Mouse (Mus musculus): ENCODE measurements around the gene Tspan4.

Tspan4 gene

DNA sequence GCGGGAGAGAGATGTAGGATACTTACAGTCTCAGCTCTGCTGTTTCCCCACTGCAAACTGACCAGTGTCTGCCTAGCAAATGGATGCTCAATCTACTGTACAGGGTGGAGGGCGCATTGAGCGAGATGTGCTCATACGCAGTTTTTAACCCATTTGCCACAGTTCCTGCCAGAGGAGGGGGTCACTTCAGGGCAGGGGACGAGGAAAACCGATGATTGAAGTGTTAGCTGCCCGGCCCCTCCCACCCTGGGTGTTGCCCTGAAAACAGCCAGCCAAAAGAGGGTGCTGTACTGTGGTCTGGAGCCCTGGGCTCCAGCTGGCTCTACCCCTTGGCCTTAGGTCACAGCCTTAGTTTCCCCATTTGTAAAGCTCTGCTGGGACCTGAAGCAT lies 1.9 kb downstream of the Tspan4 start:
- no peak for DNase-seq (ENCODE audit: low read depth, low spot score)

DNA sequence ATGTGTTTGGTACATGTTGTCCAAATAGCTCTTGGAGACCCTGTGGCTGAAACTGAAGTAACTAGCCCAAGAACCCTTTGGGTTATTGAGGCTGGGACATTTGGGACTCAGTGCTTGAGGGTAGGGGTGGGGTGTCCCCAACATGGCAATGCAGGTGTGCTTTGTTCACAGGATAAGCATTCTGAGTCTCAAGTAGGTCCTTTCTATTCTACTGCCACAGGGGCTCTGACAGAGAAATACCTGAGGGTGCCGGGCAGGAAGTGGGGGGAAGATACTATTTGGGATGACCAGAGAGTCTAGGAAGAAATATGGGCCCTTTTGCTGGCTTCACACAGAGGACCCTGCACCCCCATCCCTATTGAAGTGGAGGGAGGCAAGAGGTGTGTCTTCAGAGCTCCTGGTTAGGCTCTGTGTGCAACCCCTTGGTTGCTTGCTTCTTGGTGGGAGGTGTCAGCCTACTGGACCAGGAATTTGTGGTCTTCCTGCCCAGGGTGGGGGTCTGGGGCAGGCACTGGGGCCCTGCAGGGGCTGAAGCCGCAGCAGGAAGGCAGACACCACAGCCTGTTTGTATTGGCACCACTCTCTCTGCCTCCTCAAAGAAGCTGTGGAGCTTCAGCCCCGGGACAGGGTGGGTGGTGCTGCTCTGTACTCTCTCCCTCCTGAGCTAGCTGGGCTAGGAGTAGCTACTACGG lies 2.7 kb downstream of the Tspan4 start:
- DNase-seq (ENCODE audit: low read depth, low spot score) = no peak

DNA sequence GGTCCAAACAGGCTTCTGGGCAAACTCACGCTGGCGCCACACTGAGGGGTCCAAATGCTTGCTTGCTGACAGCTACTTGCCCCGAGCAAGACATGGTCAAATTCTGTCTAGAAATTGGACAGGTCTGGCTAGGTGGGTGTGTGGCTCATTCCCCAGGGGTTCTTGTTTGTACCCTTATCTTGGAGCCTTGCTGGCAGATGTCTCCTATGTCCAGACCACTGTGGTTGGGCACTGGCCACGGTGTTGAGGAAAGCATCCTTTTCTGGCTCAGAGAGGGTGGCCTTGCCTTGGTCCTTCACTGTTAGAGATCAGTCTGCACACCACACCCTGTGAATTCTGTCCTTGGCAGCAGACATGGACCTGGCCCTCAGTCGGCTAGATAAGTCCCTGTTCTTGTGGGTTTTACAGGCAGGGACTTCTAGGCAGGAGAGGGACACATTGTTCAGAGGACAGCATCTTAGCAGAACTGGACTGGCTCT lies 3.3 kb downstream of the Tspan4 start:
- DNase-seq (ENCODE audit: low read depth, low spot score) = no peak

DNA sequence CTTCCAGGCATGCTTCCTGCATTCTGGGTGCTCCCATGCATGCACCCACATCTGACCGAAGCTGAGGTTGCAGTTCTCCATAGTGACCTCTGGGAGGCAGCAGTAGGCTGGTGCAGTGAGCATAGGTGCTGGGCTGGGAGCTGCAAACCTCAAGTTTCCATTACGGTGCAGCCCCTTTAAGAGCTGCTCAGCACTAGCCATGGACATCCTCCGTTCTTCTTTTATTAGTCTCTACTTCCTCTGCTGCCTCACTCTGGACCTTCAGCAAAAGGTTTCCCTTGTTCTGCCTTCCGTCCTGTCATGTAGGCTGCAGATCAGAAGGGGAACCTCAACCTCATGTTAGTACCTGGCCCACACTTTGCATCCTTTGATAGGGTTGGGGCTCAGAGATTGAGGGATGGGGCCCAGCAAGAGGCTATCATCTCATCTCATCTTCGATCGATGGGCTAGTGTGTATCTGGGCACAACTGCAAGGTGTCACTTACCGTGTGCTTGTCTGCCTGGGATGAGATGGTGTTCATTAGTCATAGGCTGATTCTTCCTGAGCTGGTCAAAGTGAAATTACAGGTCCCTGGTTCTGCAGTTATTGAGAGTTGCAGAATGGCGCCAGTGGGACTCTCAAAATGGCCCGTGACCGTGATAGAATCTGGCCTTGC lies 5.9 kb downstream of the Tspan4 start:
- DNase-seq (ENCODE audit: low read depth, low spot score) = peak; percentile 88

DNA sequence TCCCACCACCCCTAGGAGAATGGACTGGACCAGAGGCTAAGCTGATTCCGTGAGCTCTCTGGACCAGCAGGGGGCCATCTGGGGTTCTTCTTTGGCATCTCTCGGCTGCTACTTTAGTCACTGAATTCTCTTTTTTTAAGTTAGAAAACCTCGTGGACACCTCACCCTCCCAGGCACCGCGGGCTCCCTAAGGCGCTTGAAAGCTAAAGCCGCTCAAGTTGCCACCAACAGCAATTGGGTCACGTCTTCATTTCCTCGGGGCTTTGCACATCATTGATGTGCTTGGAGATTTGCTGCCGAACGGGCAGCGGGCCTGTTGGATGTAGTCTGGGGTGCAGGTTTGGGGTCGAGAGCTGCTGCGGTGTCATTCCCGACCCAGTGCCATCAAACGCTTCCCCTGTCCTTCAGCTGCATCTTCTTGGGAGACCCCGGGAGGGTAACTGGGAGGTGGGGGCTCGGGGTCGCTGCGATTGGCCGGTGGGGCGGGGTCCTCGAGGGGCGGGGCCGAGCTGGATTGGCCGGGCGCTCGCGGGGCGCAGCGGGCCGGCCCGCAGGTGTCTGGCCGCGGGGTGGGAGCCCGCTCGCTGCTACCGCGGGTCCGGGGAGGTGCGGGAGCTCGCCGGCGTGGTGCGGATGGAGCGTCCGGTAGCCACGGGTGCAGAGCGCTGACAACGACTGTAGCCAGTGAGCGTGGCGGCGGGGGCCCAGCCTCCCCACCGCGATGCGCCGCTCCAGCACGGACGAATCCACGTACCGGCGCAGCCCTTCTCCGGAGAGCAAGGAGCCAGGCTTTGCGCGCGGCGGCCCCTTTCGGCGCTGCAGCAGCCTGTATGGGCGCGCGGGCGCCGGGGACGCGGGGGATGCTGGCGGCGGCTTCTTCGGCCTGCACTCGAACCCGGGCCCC lies 6.7 kb downstream of the Tspan4 start:
- DNase-seq (ENCODE audit: low read depth, low spot score) = peak; percentile 70

DNA sequence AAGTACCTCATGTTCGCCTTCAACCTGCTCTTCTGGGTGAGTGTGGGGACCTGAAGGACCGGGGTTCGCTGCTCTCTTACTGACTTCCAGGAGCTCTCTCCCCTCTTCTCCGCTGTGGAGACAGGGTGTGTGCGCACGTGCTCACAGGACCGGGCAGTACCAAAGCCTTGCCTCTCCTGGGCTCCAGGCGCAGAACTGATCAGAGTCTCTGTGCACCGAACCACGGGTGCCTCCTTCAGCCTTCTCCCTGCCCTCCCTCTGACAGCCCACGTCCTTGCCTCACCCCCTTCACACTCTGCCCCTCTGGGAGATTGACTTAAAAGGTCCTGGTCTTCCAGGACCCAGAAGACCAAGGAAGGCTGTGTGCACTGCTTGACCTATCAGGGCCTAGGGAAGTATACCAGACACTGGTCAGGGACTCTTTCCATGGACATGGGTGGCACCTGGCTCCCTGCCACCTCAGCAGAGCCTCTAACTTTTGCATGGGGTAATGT lies 7.5 kb downstream of the Tspan4 start:
- DNase-seq (ENCODE audit: low read depth, low spot score) = no peak

DNA sequence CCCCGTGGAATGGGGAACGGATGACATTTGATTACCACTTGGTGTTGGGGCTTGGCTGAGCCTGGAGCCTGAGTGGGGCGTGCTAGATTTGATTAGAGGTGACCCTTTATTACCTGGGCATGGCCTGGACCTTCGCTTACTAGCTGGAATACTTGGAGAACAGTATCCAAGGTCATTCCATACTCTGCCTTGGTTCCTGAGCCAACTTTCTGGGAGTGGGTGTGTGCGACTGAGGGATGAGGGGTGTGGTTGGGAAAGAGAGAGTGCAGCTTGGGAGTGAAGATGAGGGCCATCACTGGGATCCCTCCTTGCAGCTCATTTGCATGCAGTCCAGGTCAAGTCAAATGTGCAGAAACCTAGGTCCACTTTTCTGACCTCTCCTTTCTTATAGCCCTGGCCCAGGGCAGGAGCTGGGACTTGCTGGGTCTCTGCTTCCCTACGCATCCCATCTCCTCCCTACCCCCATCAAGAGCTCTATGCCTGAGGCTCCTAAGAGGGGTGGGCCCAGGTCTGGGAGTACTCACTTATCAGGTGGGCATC lies 8.1 kb downstream of the Tspan4 start:
- no peak for DNase-seq (ENCODE audit: low read depth, low spot score)

DNA sequence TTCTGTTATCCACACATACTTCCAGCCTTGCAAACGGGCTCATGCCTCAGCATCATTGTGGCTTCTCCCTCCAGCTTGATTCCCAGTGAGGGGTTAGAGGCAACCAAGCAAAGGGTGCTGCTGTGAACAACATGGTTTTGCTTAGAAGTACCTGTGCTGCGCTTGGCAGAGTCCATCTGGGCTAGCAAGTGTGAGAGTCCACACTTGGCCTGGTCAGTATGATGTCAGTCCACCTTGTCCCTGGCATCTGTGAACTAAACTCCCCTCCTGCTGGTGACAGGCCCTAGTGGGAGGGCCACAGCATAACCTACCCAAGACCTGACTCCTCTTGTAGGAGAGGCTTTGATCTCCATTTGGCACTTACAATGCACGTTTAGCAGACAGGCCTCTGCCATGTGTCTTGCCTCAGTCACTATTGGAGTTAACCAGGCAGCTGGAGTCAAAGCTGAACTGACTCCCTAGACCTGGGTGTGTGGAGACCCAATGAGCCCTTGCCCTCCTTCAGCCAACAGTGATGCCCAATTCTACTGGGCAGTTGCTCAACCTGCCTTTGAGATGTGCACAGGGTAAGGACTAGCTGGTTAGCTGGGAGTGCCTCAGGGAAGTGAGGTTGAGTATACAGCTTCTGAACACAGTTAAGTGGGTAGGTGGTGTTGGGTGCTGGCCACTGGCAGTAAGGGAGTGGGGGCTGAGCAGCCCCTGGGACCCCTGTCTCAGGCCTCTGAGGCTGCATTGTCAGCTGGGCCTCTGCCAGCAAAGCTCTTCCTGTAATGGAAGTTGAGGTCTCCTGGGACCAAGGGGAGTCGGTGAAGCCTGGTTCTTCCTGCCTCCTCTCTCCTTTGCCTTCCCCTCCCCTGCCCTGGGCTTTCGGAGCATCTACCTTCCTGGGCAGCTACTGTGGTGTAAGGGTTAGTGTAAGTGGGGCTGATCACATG lies 9.4 kb downstream of the Tspan4 start:
- no peak for DNase-seq (ENCODE audit: low read depth, low spot score)

DNA sequence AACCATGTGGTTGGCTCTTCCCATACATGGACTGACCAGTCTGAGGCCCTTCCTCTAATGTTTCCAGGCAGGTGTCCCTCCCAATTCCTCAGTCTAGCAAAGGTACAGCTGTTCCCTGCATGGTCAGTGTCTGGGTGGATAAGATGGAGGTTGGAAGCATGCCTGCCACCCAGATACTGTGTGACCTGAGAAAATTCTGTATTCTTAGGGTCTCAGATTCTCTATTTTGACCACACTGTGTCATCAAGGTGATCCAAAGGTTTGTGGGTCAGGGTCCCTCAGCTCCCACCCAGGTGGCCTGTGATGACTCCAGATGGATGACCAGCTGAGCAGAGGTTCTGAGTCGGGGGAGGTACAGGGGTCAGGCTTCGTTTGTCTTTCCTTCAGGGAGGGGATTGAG lies 10.1 kb downstream of the Tspan4 start:
- DNase-seq (ENCODE audit: low read depth, low spot score) = no peak

DNA sequence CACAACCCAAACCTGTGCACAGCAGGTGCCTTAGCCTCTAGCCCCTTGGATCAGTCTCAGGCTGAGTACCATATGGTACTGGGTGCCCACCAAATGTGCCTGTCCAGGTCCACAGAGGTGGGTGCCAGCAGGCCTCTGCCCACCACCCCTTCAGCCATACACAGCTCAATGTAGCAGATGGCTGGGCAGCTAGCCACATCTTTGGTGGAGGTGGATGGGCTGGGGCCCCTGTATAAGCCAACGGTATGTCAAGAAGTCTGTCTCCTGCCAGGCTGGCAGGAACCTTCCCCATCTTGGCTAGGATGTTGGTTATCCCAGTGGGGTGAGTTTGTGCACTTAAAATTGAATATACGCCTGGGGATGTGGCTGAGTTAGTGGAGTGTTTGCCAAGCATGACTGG lies 10.6 kb downstream of the Tspan4 start:
- DNase-seq (ENCODE audit: low read depth, low spot score) = no peak

DNA sequence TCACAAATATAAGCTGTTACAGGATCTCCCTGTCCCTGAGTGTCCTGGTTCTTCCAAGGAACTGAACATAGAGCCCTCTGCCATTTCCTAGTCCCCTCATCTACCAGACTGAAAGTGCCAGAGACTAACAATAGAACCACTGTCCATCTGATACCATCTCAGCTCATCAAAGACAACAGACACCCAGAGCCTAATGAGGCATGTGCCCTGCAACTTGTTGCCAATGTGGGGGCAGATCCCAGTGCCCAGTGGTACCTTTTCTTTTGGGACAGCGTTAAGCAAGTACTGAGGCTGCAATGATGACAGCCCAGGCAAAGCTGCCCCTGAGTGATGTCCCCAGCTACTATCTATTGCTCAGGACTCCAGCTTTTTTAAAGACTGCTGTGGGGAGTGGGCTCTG lies 11.2 kb downstream of the Tspan4 start:
- no peak for DNase-seq (ENCODE audit: low read depth, low spot score)

DNA sequence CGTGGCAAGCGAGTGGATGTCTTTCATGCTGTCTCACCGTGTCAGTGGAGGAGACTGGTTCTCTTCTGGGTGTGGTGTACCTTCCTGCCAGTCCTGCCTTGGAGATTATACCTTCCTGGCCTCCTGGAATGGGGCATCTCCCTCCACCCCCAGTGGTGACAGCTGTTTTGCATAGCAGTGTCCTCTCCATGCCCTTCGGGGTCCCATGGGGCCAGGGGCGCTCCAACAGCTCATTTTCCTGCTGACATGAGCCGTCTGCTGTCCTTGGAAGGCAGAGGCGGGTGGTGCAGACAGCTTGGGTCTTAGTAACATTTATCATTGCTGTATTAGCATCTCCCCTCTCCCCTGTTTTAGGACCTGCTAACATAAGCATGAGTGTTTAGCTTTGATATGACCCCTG lies 12.1 kb downstream of the Tspan4 start:
- no peak for DNase-seq (ENCODE audit: low read depth, low spot score)

DNA sequence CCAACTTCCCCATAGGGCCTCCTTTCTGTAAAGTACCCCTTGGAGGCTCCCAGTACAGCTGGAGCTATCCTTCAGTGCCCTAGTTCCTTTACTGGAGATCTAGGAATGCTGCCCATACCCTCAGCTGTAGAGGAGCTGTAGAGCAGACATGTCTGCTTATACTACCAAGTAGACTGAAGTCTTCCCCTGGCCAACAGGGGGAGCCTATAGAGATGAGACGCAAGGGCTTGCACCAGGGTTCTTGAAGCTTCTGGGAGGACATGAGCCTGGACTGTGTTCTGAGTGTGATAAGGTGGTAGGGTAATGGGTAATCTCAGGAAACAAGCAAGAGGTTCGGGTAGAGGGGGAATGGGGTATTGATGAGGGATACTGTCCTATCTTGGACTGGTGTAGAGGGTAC lies 16.1 kb downstream of the Tspan4 start:
- no peak for DNase-seq (ENCODE audit: low read depth, low spot score)

DNA sequence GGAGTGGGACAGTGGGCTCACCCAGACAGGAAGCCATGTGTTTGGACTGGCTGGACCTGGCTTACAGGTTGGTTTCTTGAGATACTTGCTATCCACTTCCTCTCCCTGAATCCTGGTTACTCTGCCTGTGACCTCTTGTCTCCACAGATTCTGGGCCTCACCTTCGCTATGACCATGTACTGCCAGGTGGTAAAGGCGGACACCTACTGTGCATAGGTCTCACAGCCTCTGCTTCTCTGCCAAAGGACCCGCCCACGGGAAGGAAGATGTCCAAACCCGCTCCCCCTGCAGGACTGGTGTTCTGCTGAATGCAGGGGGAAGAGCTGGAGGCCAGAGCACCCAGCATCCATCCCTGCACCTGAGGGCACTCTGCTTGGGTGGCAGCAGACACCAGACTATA lies 17.7 kb downstream of the Tspan4 start:
- DNase-seq (ENCODE audit: low read depth, low spot score) = no peak

DNA sequence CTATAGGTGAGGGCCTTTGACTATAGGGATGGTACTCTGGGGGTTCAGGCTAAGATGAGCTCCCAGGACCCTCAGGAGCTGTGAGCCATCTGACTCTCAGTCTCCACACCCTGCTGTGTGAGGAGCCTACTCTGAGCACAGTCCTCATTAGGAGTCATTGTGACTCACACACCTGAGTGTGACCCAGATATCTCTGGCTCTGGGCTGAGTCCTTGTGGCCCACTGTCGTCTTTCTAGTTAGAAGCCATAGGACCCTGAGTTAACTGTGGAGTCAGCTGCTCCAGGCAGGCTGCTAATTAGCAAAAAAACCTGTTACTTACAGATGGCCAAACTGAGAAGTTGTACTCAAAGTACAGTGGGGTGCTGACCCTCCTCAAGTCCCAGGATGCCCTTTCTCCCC lies 18.7 kb downstream of the Tspan4 start:
- no peak for DNase-seq (ENCODE audit: low read depth, low spot score)

DNA sequence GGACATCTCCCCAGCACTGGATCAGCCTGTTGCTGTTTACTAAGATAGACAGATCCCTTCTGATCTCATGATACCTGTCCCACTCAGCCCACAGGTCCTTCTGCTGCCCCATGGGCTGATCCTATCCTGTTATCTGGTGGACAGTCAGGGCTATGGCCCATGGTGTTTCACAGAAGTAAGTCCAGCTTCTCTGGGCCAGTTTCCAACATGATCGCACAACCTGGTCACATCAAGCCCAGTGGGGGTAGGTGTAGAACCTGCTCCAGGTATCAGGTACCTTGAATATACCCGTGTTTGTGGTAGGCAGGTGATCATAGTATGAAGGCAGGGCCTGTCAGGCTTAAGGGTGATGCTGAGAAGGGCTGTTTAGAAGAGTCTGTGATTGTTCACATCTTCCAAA lies 20.3 kb downstream of the Tspan4 start:
- no peak for DNase-seq (ENCODE audit: low read depth, low spot score)

DNA sequence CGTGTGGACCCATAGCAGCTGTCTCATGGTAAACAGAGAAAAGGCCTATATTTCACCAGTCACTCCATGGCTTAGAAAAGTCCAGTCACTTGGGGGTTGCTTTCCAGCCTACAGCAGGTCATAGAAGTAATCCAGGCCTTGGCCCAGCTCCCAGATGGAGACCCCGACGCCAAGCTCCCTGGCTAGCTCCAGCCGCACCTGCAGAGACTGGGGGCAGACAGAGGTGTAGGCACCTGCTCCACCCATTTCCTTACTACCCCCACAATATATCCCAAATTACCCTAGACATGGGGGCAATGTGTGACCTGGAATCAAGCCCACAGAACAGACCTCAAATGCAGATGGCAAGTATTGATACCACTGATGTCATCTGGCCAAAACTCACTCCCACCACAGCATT lies 20.9 kb downstream of the Tspan4 start:
- no peak for DNase-seq (ENCODE audit: low read depth, low spot score)

DNA sequence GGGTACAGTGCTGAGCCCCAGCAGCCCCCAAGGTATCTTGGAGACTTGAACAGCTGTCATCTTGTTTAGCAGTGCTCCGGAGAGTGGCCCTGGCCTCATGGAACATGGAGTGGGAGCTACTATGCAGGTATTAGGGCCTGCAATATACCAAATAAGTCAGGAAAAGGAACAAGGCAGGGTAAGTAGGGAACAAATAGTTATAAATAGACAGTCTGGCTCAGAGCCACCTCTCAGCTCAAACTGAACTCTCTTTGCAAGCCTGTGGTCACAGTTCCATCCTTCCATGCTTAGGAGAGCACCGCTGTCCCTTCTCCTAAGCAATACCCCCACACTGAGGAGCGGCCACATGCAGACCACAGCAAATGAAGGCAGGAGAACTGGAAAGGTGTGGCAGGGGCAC lies 22.6 kb downstream of the Tspan4 start:
- no peak for DNase-seq (ENCODE audit: low read depth, low spot score)

DNA sequence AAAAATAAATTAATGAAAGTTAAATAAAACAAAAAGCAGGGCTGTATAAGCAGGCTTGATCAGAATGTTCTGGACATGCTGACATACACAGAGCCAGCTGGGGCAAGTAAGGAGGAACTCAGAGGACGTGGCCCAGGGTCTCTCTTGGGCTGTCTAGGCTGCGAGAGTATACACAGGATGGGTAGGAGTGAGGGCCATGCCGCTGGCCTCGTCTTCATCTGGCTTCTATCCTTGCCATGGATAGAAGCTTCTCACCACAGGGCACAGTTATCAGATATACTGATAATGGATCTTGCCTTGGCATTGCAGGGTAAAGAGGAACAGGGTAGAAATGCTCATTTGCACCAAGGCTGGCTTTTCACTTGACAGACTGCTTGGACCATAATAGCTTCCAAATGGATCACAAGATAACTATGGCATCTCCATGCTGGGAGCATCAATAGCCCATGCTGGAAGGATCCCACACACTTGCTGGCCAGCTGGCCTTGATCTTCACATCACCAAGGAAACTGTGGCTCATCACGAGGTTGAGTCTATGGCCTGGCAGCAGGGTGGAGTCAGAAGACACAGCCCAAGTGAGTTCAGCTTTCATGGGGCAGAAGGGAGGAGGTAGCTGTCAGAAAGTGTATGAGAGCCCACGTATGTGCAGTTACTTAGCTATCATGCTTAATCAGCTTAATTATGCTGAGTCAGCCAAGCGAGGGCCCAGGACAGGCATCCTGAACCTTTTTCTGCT lies 26.9 kb downstream of the Tspan4 start:
- DNase-seq (ENCODE audit: low read depth, low spot score) = no peak

DNA sequence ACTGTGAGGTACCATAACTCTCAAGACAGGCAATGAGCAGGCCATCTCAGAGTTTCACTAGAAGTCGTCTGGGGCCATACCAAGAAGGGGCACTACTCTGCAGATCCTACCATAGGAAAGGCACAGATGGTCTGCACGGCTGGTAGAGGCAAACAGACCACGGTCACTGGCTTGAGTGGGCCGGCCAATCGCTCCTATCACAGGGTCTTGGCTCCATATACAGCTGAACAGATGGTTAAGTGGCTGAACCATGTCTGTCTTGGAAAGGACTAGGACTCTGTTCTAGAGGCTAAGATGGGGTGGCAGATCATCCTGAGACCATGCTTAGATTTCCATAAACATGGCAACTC lies 27.5 kb downstream of the Tspan4 start:
- no peak for DNase-seq (ENCODE audit: low read depth, low spot score)
